Mouse (Mus musculus) MEL (cell line): ENCODE measurements around the gene Ffar1. TPM values are rescaled to one million over a fixed set of nuclear protein-coding genes. Genes with fewer than 3 reads are reported as not detected.
"Not testable (repeated sequence)": the region's sequence is repeated elsewhere in the genome, so short reads cannot be mapped to it uniquely, and the experiment has no call there.

Experiments used
- DNase-seq: peaks from one replicate; pipeline ENCODE4 v3.0.0; 2011; ENCODE audit warnings: low read depth, low spot score
- H3K27ac ChIP-seq: 2 replicates; pipeline ENCODE4 v1.5.1; 2012; ENCODE audit warnings: low read depth, mild to moderate bottlenecking, control low read depth, low read length, moderate library complexity; ENCODE audit not compliant: control insufficient read depth
- H3K27me3 ChIP-seq, 2 experiments: fragments of 150-350 bp in 1 of 2; sonication (generic) in 1 of 2; 2 replicates each; pipeline ENCODE4 v1.6.1; 2012; ENCODE audit warnings: low read length in 2 of 2, mild to moderate bottlenecking in 2 of 2, improper control_type of control experiment in 1 of 2, moderate library complexity in 1 of 2; ENCODE audit not compliant: insufficient read depth in 2 of 2, control insufficient read depth in 1 of 2
- H3K36me3 ChIP-seq, 2 experiments: 2 replicates each; pipeline ENCODE4 v1.6.1; 2012 to 2014; ENCODE audit warnings: low read length in 2 of 2, improper control_type of control experiment in 1 of 2, inconsistent platforms in 1 of 2, mild to moderate bottlenecking in 1 of 2; ENCODE audit not compliant: insufficient read depth in 2 of 2, control insufficient read depth in 1 of 2
- H3K4me1 ChIP-seq, 2 experiments: fragments of 150-350 bp in 1 of 2; sonication (generic) in 1 of 2; 2 replicates each; pipeline ENCODE4 v1.6.1; 2012; ENCODE audit warnings: low read length in 2 of 2, improper control_type of control experiment in 1 of 2, mild to moderate bottlenecking in 1 of 2; ENCODE audit not compliant: insufficient read depth in 2 of 2, control insufficient read depth in 1 of 2
- H3K4me3 ChIP-seq, 2 experiments: fragments of 150-350 bp in 1 of 2; sonication (generic) in 1 of 2; 2 replicates each; pipeline ENCODE4 v1.5.1; 2012; ENCODE audit warnings: low read depth in 2 of 2, low read length in 2 of 2, mild to moderate bottlenecking in 2 of 2, moderate library complexity in 2 of 2, control low read depth in 1 of 2, improper control_type of control experiment in 1 of 2; ENCODE audit not compliant: control insufficient read depth in 1 of 2, insufficient read depth in 1 of 2
- H3K79me2 ChIP-seq: 2 replicates; pipeline ENCODE4 v1.6.1; 2012; ENCODE audit warnings: mild to moderate bottlenecking, low read length, moderate library complexity; ENCODE audit not compliant: control insufficient read depth, poor library complexity, insufficient read depth
- H3K9ac ChIP-seq: 2 replicates; pipeline ENCODE4 v1.6.1; 2012; ENCODE audit warnings: low read depth, mild to moderate bottlenecking, control low read depth, low read length, moderate library complexity; ENCODE audit not compliant: control insufficient read depth, poor library complexity, severe bottlenecking
- H3K9me3 ChIP-seq: fragments of 150-350 bp; sonication (generic); replicated peaks from 2 replicates; pipeline ENCODE4 v1.6.1; 2012; ENCODE audit warnings: mild to moderate bottlenecking, low read length, improper control_type of control experiment, moderate library complexity; ENCODE audit not compliant: insufficient read depth
- CHD1 ChIP-seq: IDR thresholded peaks from 2 replicates; pipeline ENCODE4 v1.6.1; 2012; ENCODE audit warnings: low read depth, mild to moderate bottlenecking, inconsistent platforms, low read length, improper control_type of control experiment
- CHD2 ChIP-seq: IDR thresholded peaks from 2 replicates; pipeline ENCODE4 v1.6.1; 2011; ENCODE audit warnings: low read length, improper control_type of control experiment
- ETS1 ChIP-seq: IDR thresholded peaks from 2 replicates; pipeline ENCODE4 v1.6.1; 2012; ENCODE audit warnings: low read depth, mild to moderate bottlenecking, inconsistent platforms, low read length, improper control_type of control experiment, moderate library complexity
- GATA1 ChIP-seq: IDR thresholded peaks from 2 replicates; pipeline ENCODE4 v1.6.1; 2011; ENCODE audit warnings: low read depth, low read length, improper control_type of control experiment
- HCFC1 ChIP-seq: IDR thresholded peaks from 2 replicates; pipeline ENCODE4 v1.6.1; 2012; ENCODE audit warnings: low read depth, mild to moderate bottlenecking, inconsistent platforms, low read length, improper control_type of control experiment, moderate library complexity
- KAT2A ChIP-seq: conservative IDR thresholded peaks from 2 replicates; pipeline ENCODE4 v1.6.1; 2012; ENCODE audit warnings: low read depth, low read length, improper control_type of control experiment, inconsistent platforms
- MAFK ChIP-seq: IDR thresholded peaks from 2 replicates; pipeline ENCODE4 v1.6.1; 2011; ENCODE audit warnings: low read depth, mild to moderate bottlenecking, low read length, improper control_type of control experiment, borderline replicate concordance
- MXI1 ChIP-seq: IDR thresholded peaks from 2 replicates; pipeline ENCODE4 v1.6.1; 2011; ENCODE audit warnings: mild to moderate bottlenecking, low read depth, low read length, improper control_type of control experiment
- MYB ChIP-seq: IDR thresholded peaks from 2 replicates; pipeline ENCODE4 v1.6.1; 2011; ENCODE audit warnings: mild to moderate bottlenecking, low read depth, low read length, improper control_type of control experiment
- MYC ChIP-seq: IDR thresholded peaks from 2 replicates; pipeline ENCODE4 v1.6.1; 2011; ENCODE audit warnings: low read depth, mild to moderate bottlenecking, low read length, improper control_type of control experiment, moderate library complexity
- NELFE ChIP-seq: IDR thresholded peaks from 2 replicates; pipeline ENCODE4 v1.6.1; 2011; ENCODE audit warnings: low read depth, low read length, improper control_type of control experiment
- NRF1 ChIP-seq: IDR thresholded peaks from 2 replicates; pipeline ENCODE4 v1.6.1; 2014; ENCODE audit warnings: low read depth, mild to moderate bottlenecking, inconsistent platforms, low read length, improper control_type of control experiment, moderate library complexity; ENCODE audit not compliant: poor library complexity, insufficient read depth, severe bottlenecking
- POLR2A ChIP-seq, 2 experiments: IDR thresholded peaks; 2 replicates each; pipeline ENCODE4 v1.6.1; 2011 to 2012; ENCODE audit warnings: low read length in 2 of 2, mild to moderate bottlenecking in 2 of 2, control low read depth in 1 of 2, improper control_type of control experiment in 1 of 2, low read depth in 1 of 2, moderate library complexity in 1 of 2; ENCODE audit not compliant: control insufficient read depth in 1 of 2, insufficient read depth in 1 of 2, poor library complexity in 1 of 2
- POLR2AphosphoS2 ChIP-seq: IDR thresholded peaks from 2 replicates; pipeline ENCODE4 v1.6.1; 2011; ENCODE audit warnings: low read length, improper control_type of control experiment
- POLR2AphosphoS5 ChIP-seq: IDR thresholded peaks from 2 replicates; pipeline ENCODE4 v1.6.1; 2012; ENCODE audit warnings: low read depth, borderline replicate concordance, mild to moderate bottlenecking, inconsistent platforms, low read length, moderate library complexity, mixed read lengths
- SMC3 ChIP-seq: IDR thresholded peaks from 2 replicates; pipeline ENCODE4 v1.6.1; 2011; ENCODE audit warnings: low read depth, low read length, improper control_type of control experiment
- TBP ChIP-seq: IDR thresholded peaks from 2 replicates; pipeline ENCODE4 v1.8.0; 2011; ENCODE audit warnings: low read depth, low read length, improper control_type of control experiment
- TCF12 ChIP-seq: IDR thresholded peaks from 2 replicates; pipeline ENCODE4 v1.6.1; 2014; ENCODE audit warnings: low read depth, mild to moderate bottlenecking, inconsistent platforms, low read length, improper control_type of control experiment, moderate library complexity
- UBTF ChIP-seq: IDR thresholded peaks from 2 replicates; pipeline ENCODE4 v1.6.1; 2012; ENCODE audit warnings: low read depth, mild to moderate bottlenecking, inconsistent platforms, low read length, improper control_type of control experiment, moderate library complexity, borderline replicate concordance; ENCODE audit not compliant: insufficient read depth
- ZC3H11A ChIP-seq: IDR thresholded peaks from 2 replicates; pipeline ENCODE4 v1.6.1; 2012; ENCODE audit warnings: low read depth, mild to moderate bottlenecking, inconsistent platforms, low read length, improper control_type of control experiment
- ZNF384 ChIP-seq: IDR thresholded peaks from 2 replicates; pipeline ENCODE4 v1.6.1; 2012; ENCODE audit warnings: low read depth, mild to moderate bottlenecking, inconsistent platforms, low read length, improper control_type of control experiment
- polyA plus RNA-seq, 2 experiments: library from polyadenylated mRNA; stranded (reverse) in 1 of 2; unstranded in 1 of 2; fragments of >175 nt in 1 of 2; fragments of >200 nt in 1 of 2; gene quantifications; 2 replicates each; pipeline versions ENCODE4 v1.2.1 to v1.2.4; 2012; ENCODE audit warnings: low replicate concordance in 2 of 2, low read depth in 1 of 2; ENCODE audit not compliant: insufficient read length in 2 of 2, insufficient read depth in 1 of 2, missing spikeins in 1 of 2
- total RNA-seq: library from RNA; depleted of rRNA; stranded (reverse); fragments of 300-350 nt; gene quantifications from 2 replicates; pipeline ENCODE4 v1.2.3, GENCODE M21; 2012

The Ffar1 gene
- total and polyA plus RNA-seq, 3 experiments: not detected

- TF ChIP-seq CHD2 (no peak), POLR2A (IDR thresholded peaks at IDR 0.05; ENCODE audit: control insufficient read depth in 1 of 2, insufficient read depth in 1 of 2, low read depth in 1 of 2, low read length in 2 of 2, poor library complexity in 1 of 2) (no peak), KAT2A (no peak), MAFK (no peak), HCFC1 (no peak), ZNF384 (no peak), TCF12 (no peak), POLR2AphosphoS5 (no peak), SMC3 (no peak), ZC3H11A (no peak), CHD1 (no peak), NRF1 (no peak), MYB (no peak), POLR2AphosphoS2 (no peak)
- TF ChIP-seq, all 39 proteins: peak for 0
- Histone ChIP-seq H3K27me3 (no peaks in the 10 kb centered on the region), H3K9me3 (no peaks in the 10 kb centered on the region), H3K27ac (peak overlapping the region; percentile 41), H3K4me1 (peaks cover 6 to 21% of the 10 kb centered on the region in 2 experiments; a peak in 3 of 4 replicates), H3K79me2 (no peaks in the 10 kb centered on the region), H3K36me3 (peaks cover 0 to 15% of the 10 kb centered on the region in 2 experiments; a peak in 2 of 4 replicates), H3K4me3 (no peak overlapping the region), H3K9ac (peak overlapping the region; percentile 11; the same call in 1 of the 2 replicates)
- no peak for DNase-seq
Observed at GRCm38 (mm10) chr7:30829428-30829827, 31.9 kb downstream of the Ffar1 start.

GRCm38 (mm10) chr7:30828871-30829270, 32.5 kb downstream of the Ffar1 start:
- peaks cover 6 to 21% of the 10 kb centered on the region in 2 experiments; a peak in 3 of 4 replicates for H3K4me1 ChIP-seq
- H3K27me3 ChIP-seq: not testable (repeated sequence)

GRCm38 (mm10) chr7:30826660-30827059, 34.7 kb downstream of the Ffar1 start:
- no peak overlapping the region for H3K4me3 ChIP-seq

More at GRCm38 (mm10) chr7:30828871-30829270, 32.5 kb downstream of the Ffar1 start:
- not testable (repeated sequence) for H3K9ac ChIP-seq, H3K9me3 ChIP-seq, H3K79me2 ChIP-seq, H3K4me3 ChIP-seq
- DNase-seq: peak; percentile 43
- Histone ChIP-seq H3K36me3 (peaks cover 0 to 15% of the 10 kb centered on the region in 2 experiments; a peak in 2 of 4 replicates), H3K27ac (peak overlapping the region; percentile 41; the same call in 1 of the 2 replicates)

More at GRCm38 (mm10) chr7:30826660-30827059, 34.7 kb downstream of the Ffar1 start:
- H3K27me3 ChIP-seq: no peaks in the 10 kb centered on the region
- no peak overlapping the region; the same call in 1 of the 2 replicates for H3K27ac ChIP-seq
- peaks cover 3 to 17% of the 10 kb centered on the region in 2 experiments; a peak in 3 of 4 replicates for H3K4me1 ChIP-seq
- peaks cover 0 to 12% of the 10 kb centered on the region in 2 experiments; a peak in 2 of 4 replicates for H3K36me3 ChIP-seq
- H3K9me3 ChIP-seq: no peaks in the 10 kb centered on the region
- H3K79me2 ChIP-seq: no peaks in the 10 kb centered on the region
- TF ChIP-seq POLR2AphosphoS5 (no peak), UBTF (0 out of 2 replicates have a peak, but pooled peaks have one; percentile 59), ETS1 (no peak), ZNF384 (peak; percentile 88), MXI1 (no peak), GATA1 (no peak), MYB (no peak), MYC (no peak), CHD1 (no peak), TBP (peak; percentile 70; the same call in 1 of the 2 replicates), NELFE (no peak), NRF1 (no peak), KAT2A (no peak)
- DNase-seq: peak; percentile 41
- H3K9ac ChIP-seq: no peak overlapping the region
